22 mouse cellular contexts compared by ENCODE assay signal in the genomic region with DNA sequence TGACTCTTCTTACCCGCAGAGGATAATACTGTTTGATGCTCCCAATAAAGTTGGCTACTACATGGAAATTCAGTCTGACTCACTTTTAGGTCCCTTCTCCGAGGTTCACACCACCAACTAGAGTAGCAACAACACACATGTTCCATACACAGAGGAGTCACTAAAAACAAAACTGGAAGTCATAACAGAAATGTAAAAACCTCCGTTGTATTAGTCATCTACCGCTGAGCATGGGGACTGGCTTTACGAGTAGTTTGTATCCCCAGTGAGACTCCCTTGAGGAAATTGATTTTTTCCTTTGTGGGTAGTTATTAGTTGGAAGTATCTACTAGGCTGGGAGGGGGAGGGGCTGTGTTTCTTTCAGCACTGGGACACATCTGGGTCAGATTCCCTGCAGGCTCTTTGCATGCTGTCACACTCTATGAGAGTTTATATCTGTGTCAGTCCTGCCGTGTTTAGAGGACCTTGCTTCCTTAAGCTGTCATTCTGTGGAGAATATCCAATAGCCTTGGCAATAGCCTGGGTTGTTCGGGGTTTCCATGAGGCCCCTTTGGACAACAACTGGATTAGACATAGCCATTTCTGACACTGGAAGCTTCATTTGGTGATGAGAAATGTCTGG.
DNase-seq lines count a peak whose midpoint lies in the region; ATAC-seq lines count a peak whose summit lies in the region.
"Had no signal": no experiment of that assay in that cellular context is flagged by ENCODE, and none has a peak within 500 bp of the region (broad histone marks: within the 10 kb centered on the region; RNA-seq: fewer than 3 reads in every experiment).

No protein-coding gene starts in this region.

- 76% methylated on average over 7 of the region's 7 CpGs for WGBS in heart, embryonic 10.5 days
- WGBS in lung, embryonic 16.5 days = 69% methylated on average over 7 of the region's 7 CpGs

- 0 out of 2 replicates have a peak, but pooled peaks have one; percentile 49 for ATAC-seq in lung, embryonic 16.5 days (ENCODE audit: low read depth)
- ATAC-seq: forebrain, postnatal 0 days had no signal

- H3K4me1 ChIP-seq in heart, embryonic 10.5 days = no peaks in the 10 kb centered on the region
- no peaks in the 10 kb centered on the region for H3K4me1 ChIP-seq in lung, embryonic 16.5 days (replicated peaks; ENCODE audit: control insufficient read depth, insufficient read depth, low read length)
- H3K4me1 ChIP-seq: forebrain, embryonic 10.5 days; midbrain, embryonic 12.5 days; neural tube, embryonic 12.5 days had no signal

- DNase-seq in heart, adult 8-10 months (ENCODE audit: low spot score) = peak; percentile 16
- DNase-seq in heart, embryonic 10.5 days (ENCODE audit: low spot score) = no peak
- no peak for DNase-seq in lung, postnatal 4 days
- DNase-seq in embryo, embryonic 11 days = peak; percentile 14
- peak; percentile 10 for DNase-seq in mesoderm, embryonic 11.5 days (ENCODE audit: low read depth, low spot score)
- no peak for DNase-seq in c-Kit-positive CD71-positive TER-119-positive erythroid progenitor cells, embryonic 14.5 days (ENCODE audit: low spot score)
- DNase-seq in cerebellum, postnatal 14 days = no peak
- DNase-seq: adrenal gland, postnatal 36 days; cerebellum, adult 18-20 months; forebrain, postnatal 0 days; heart, postnatal 4 days; kidney, adult 8-10 months; kidney, postnatal 14 days; layer of hippocampus, postnatal 36 days; right cerebral cortex, postnatal 14 days; thymus, adult 2 months had no signal

- H3K27ac ChIP-seq in heart, embryonic 10.5 days = no peak overlapping the region
- no peak overlapping the region for H3K27ac ChIP-seq in lung, embryonic 16.5 days (ENCODE audit: low read length)
- H3K27ac ChIP-seq: forebrain, embryonic 10.5 days; layer of hippocampus, adult 2 months; macrophage; midbrain, embryonic 12.5 days; neural tube, embryonic 12.5 days had no signal

- no peak overlapping the region for H3K4me2 ChIP-seq in lung, embryonic 16.5 days (ENCODE audit: low read depth, low read length)
- H3K4me2 ChIP-seq: midbrain, embryonic 12.5 days; neural tube, embryonic 12.5 days had no signal

- no peaks in the 10 kb centered on the region for H3K27me3 ChIP-seq in heart, embryonic 10.5 days (ENCODE audit: insufficient read depth, poor library complexity, severe bottlenecking)
- no peaks in the 10 kb centered on the region for H3K27me3 ChIP-seq in lung, embryonic 16.5 days (ENCODE audit: control insufficient read depth, insufficient read depth, low read depth, low read length)
- H3K27me3 ChIP-seq: midbrain, embryonic 12.5 days; neural tube, embryonic 12.5 days had no signal

- H3K9me3 ChIP-seq in heart, embryonic 10.5 days = no peaks in the 10 kb centered on the region
- H3K9me3 ChIP-seq in lung, embryonic 16.5 days (ENCODE audit: control insufficient read depth, low read length) = no peaks in the 10 kb centered on the region
- H3K9me3 ChIP-seq: forebrain, embryonic 10.5 days; midbrain, embryonic 12.5 days; neural tube, embryonic 12.5 days had no signal

- no peaks in the 10 kb centered on the region for H3K36me3 ChIP-seq in heart, embryonic 10.5 days
- no peaks in the 10 kb centered on the region for H3K36me3 ChIP-seq in lung, embryonic 16.5 days (ENCODE audit: control insufficient read depth, insufficient read depth, low read length)
- H3K36me3 ChIP-seq: forebrain, embryonic 10.5 days; midbrain, embryonic 12.5 days; neural tube, embryonic 12.5 days had no signal

- H3K4me3 ChIP-seq in heart, embryonic 10.5 days = no peak overlapping the region
- no peak overlapping the region for H3K4me3 ChIP-seq in lung, embryonic 16.5 days (ENCODE audit: low read length)
- H3K4me3 ChIP-seq: forebrain, embryonic 10.5 days; layer of hippocampus, adult 2 months; midbrain, embryonic 12.5 days; neural tube, embryonic 12.5 days had no signal

- H3K9ac ChIP-seq in lung, embryonic 16.5 days (ENCODE audit: low read length) = no peak overlapping the region
- H3K9ac ChIP-seq: forebrain, postnatal 0 days; midbrain, embryonic 12.5 days; neural tube, embryonic 12.5 days had no signal

Comparison
In these comparisons a context has a peak if more than half of its experiments do, and no peak if none do; other contexts are left out.
1. DNase-seq: peak in heart, adult 8-10 months (single experiment), embryo, embryonic 11 days (single experiment) and mesoderm, embryonic 11.5 days (single experiment); none in heart, embryonic 10.5 days (single experiment), lung, postnatal 4 days (0 of 2), c-Kit-positive CD71-positive TER-119-positive erythroid progenitor cells, embryonic 14.5 days (single experiment) and cerebellum, postnatal 14 days (0 of 2).